Mouse (Mus musculus) liver, embryonic 16.5 days (tissue): ENCODE results near the gene Zmynd11. TPM values are rescaled to one million over a fixed set of nuclear protein-coding genes. Genes with fewer than 3 reads are reported as not detected.

ENCODE experiments used
- ATAC-seq: fragments of 200-750 bp; cut with Nextera tagmentation; 2 replicates; pipeline ENCODE4 v1.8.0; 2017; ENCODE audit warnings: low read depth, mild to moderate bottlenecking, moderate number of reproducible peaks, moderate library complexity
- H3K27ac ChIP-seq: fragments of 300-500 bp; sonication (generic); 2 replicates; pipeline ENCODE4 v1.5.1; 2014; ENCODE audit warnings: mild to moderate bottlenecking, low read length
- H3K27me3 ChIP-seq: fragments of 300-500 bp; sonication (generic); 2 replicates; pipeline ENCODE4 v1.6.1; 2014; ENCODE audit warnings: low read depth, low read length, mixed read lengths; ENCODE audit not compliant: control insufficient read depth, insufficient read depth
- H3K36me3 ChIP-seq: fragments of 300-500 bp; sonication (generic); 2 replicates; pipeline ENCODE4 v1.6.1; 2014; ENCODE audit warnings: mild to moderate bottlenecking; ENCODE audit not compliant: control insufficient read depth, insufficient read depth
- H3K4me1 ChIP-seq: fragments of 300-500 bp; sonication (generic); 2 replicates; pipeline ENCODE4 v1.6.1; 2014; ENCODE audit warnings: low read depth, low read length, mixed read lengths; ENCODE audit not compliant: control insufficient read depth
- H3K4me2 ChIP-seq: fragments of 300-500 bp; sonication (generic); 2 replicates; pipeline ENCODE4 v1.6.1; 2014; ENCODE audit warnings: low read depth, low read length, mixed read lengths
- H3K4me3 ChIP-seq: fragments of 300-500 bp; sonication (generic); 2 replicates; pipeline ENCODE4 v1.5.1; 2014; ENCODE audit warnings: low read depth, mild to moderate bottlenecking, low read length
- H3K9ac ChIP-seq: fragments of 300-500 bp; sonication (generic); 2 replicates; pipeline ENCODE4 v1.6.1; 2014; ENCODE audit warnings: low read depth, low read length
- H3K9me3 ChIP-seq: fragments of 300-500 bp; sonication (generic); replicated peaks from 2 replicates; pipeline ENCODE4 v1.6.1; 2016; ENCODE audit warnings: low read length; ENCODE audit not compliant: control insufficient read depth
- WGBS: fragments of 180-500 bp; shearing (Covaris S2); extraction: QIAGEN DNeasy Blood & Tissue Kit; methylation state at CpG from one replicate; pipeline ENCODE4 v1.1.7; 2014; ENCODE audit not compliant: insufficient replicate concordance; 5-methylcytosine and 5-hydroxymethylcytosine counted together
- polyA plus RNA-seq: library from polyadenylated mRNA; unstranded; fragments of >200 nt; fragmentation: Nextera tagmentation; extraction: Ambion mirVana; gene quantifications from 2 replicates; pipeline ENCODE4 v1.2.1, GENCODE M21; 2015

The Zmynd11 gene
- polyA plus RNA-seq, 1 experiment from 2014 or later: 22.0 TPM

DNA sequence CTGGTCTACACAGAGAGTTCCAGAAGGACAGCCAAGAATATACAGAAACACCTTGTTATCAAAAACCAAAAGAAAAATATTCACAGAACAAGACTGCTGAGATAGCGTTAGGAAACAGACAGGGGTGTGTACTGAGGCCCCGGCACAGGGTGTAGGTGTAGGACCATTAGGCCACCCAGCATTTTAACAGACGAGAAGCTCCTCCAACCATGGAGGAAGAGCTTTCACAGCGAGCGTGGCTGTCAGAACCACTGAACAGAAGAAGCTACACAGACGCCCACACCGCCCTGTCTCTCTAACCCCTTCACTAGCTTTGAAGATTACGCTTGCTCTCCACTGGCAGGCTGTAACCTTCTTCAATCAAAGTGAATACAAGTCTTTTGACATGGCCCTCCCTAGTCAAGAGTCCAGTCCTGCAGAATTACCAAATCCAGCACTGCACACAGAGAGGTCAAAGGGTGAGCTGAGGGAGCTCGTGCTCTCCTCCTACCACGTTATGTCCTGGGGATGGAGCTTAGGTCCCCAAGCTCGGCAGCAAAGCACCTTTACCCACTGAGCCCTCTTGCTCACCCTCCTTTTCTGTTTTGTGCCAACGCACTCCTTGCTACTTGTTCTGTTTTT is 62.4 kb downstream of the Zmynd11 start:
- WGBS: 56% methylated on average over 12 of the region's 12 CpGs
- Histone ChIP-seq H3K9ac (no peak overlapping the region), H3K4me2 (no peak overlapping the region), H3K27me3 (no peaks in the 10 kb centered on the region), H3K4me3 (no peak overlapping the region), H3K27ac (peak overlapping the region; percentile 2; the same call in 1 of the 2 replicates), H3K4me1 (no peaks in the 10 kb centered on the region; the same call in 1 of the 2 replicates), H3K36me3 (no peaks in the 10 kb centered on the region; the same call in 1 of the 2 replicates), H3K9me3 (no peaks in the 10 kb centered on the region)
- ATAC-seq: peak; percentile 94

DNA sequence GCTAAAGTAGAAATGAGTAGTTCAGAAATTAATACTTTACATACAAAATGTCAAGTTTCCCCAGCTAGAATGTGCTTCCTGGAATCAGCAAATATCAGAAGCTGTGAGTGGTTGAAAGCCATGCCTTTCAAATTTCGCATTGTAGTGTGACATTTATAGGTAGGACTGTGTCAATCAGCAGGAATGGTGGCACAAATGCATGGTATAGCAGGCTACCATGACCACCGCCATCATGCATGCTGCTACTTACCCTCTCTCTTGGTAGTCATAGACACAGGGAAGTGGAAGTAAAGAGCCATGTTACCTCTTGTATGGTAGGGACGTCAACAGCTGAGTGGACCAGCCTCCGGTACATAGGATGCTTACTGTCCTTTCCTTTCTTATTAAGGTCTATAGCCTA is 67.8 kb downstream of the Zmynd11 start:
- Histone ChIP-seq H3K27me3 (no peaks in the 10 kb centered on the region), H3K9ac (no peak overlapping the region), H3K4me2 (no peak overlapping the region), H3K9me3 (no peaks in the 10 kb centered on the region), H3K27ac (no peak overlapping the region), H3K4me1 (no peaks in the 10 kb centered on the region; the same call in 1 of the 2 replicates), H3K4me3 (no peak overlapping the region), H3K36me3 (peaks cover 10% of the 10 kb centered on the region)
- WGBS: 77% methylated on average over 4 of the region's 4 CpGs
- no peak for ATAC-seq

GRCm38 (mm10) chr13:9695809-9696208 is 69.3 kb downstream of the Zmynd11 start:
- no peak overlapping the region for H3K27ac ChIP-seq
- no peak overlapping the region for H3K4me3 ChIP-seq
- no peaks in the 10 kb centered on the region for H3K4me1 ChIP-seq
- no peaks in the 10 kb centered on the region for H3K9me3 ChIP-seq
- ATAC-seq: no peak
- H3K4me2 ChIP-seq: no peak overlapping the region
- no peak overlapping the region for H3K9ac ChIP-seq
- H3K36me3 ChIP-seq: peaks cover 13% of the 10 kb centered on the region
- H3K27me3 ChIP-seq: no peaks in the 10 kb centered on the region

DNA sequence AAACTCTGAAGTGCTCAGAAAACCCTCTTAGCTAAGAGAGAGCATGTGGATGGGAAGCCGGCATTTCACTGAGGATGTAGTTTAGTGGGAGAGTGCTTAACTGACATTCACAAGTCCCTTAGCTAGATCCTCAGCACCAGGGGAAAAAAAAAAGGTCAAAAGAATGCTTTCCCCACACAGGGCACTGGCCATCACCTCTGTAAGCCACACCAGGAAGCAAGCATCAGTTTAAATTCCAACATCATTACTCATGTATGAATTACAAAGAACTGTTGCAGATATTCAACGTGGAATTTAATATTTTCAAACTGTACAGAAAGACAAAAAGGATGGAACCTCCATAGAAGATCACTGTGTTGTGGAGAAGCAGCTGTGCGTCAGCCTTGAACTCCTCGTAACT is 69.7 kb downstream of the Zmynd11 start:
- Histone ChIP-seq H3K27me3 (no peaks in the 10 kb centered on the region), H3K27ac (no peak overlapping the region), H3K9ac (no peak overlapping the region), H3K4me3 (no peak overlapping the region), H3K9me3 (no peaks in the 10 kb centered on the region), H3K4me1 (no peaks in the 10 kb centered on the region), H3K36me3 (peaks cover 17% of the 10 kb centered on the region), H3K4me2 (no peak overlapping the region)
- no peak for ATAC-seq
- WGBS: 82% methylated on average over 4 of the region's 4 CpGs

DNA sequence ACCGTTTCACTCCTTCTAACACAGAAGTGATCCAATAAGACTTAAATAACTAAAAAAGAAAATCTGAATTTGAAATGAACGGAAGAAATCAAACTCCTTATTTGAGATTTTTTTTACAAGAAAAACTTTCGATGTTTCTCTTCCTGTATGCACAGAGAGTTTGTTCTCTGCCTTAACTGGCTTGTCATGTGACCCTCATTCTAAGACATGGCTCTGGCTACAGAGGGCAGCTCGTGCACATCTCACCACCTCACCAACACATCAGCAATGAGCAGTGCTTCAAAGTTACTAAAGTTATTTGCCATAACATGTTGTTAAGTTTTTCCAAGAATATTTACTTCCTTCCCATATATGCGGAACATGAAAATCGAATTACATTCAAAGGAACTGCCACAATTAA is 70.5 kb downstream of the Zmynd11 start:
- Histone ChIP-seq H3K9me3 (no peaks in the 10 kb centered on the region), H3K4me3 (no peak overlapping the region), H3K4me2 (no peak overlapping the region), H3K27me3 (no peaks in the 10 kb centered on the region), H3K9ac (no peak overlapping the region), H3K4me1 (no peaks in the 10 kb centered on the region), H3K27ac (no peak overlapping the region), H3K36me3 (peaks cover 22% of the 10 kb centered on the region)
- WGBS: 80% methylated on average over 6 of the region's 6 CpGs
- no peak for ATAC-seq

- peaks cover 22% of the 10 kb centered on the region for H3K36me3 ChIP-seq
Measured at GRCm38 (mm10) chr13:9692876-9693275, 72.3 kb downstream of the Zmynd11 start.

DNA sequence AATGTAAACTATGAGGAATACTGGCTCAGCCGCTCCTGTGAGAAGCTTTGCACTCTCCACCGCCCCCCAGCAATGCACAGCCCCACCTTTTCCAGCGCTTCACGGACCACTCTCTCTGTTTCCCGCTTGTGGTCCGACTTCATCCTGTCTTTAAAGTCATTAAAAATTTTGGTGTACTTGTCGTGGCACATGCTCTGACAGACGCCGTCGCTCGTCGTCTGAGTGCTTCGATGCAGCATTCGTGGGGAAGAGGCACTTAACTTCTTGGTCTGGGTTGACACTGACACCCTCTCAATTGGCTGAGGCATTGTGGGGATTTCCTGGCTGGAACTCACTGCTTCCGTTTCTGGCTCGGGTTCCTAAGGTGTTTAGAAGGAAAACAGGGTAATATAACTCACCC is 75.8 kb downstream of the Zmynd11 start:
- H3K27ac ChIP-seq: no peak overlapping the region
- no peaks in the 10 kb centered on the region for H3K27me3 ChIP-seq
- ATAC-seq: no peak
- H3K4me2 ChIP-seq: no peak overlapping the region
- H3K4me1 ChIP-seq: no peaks in the 10 kb centered on the region
- 82% methylated on average over 16 of the region's 16 CpGs for WGBS
- H3K9me3 ChIP-seq: no peaks in the 10 kb centered on the region
- H3K4me3 ChIP-seq: no peak overlapping the region
- H3K36me3 ChIP-seq: peaks cover 21% of the 10 kb centered on the region
- no peak overlapping the region for H3K9ac ChIP-seq

More at GRCm38 (mm10) chr13:9692876-9693275, 72.3 kb downstream of the Zmynd11 start:
- no peaks in the 10 kb centered on the region for H3K9me3 ChIP-seq
- no peak overlapping the region for H3K4me3 ChIP-seq
- no peak for ATAC-seq
- no peak overlapping the region for H3K27ac ChIP-seq
- 76% methylated on average over 3 of the region's 3 CpGs for WGBS
- H3K4me1 ChIP-seq: no peaks in the 10 kb centered on the region
- H3K9ac ChIP-seq: no peak overlapping the region
- H3K27me3 ChIP-seq: no peaks in the 10 kb centered on the region
- H3K4me2 ChIP-seq: no peak overlapping the region

- H3K36me3 ChIP-seq: peaks cover 18% of the 10 kb centered on the region
- H3K4me3 ChIP-seq: no peak overlapping the region
- ATAC-seq: no peak
- no peak overlapping the region for H3K4me2 ChIP-seq
- H3K27me3 ChIP-seq: no peaks in the 10 kb centered on the region
- WGBS: 85% methylated on average over 11 of the region's 11 CpGs
- no peak overlapping the region for H3K27ac ChIP-seq
- H3K9ac ChIP-seq: no peak overlapping the region
- no peaks in the 10 kb centered on the region for H3K4me1 ChIP-seq
- no peaks in the 10 kb centered on the region for H3K9me3 ChIP-seq
Measured at GRCm38 (mm10) chr13:9686765-9687164, 78.4 kb downstream of the Zmynd11 start.

GRCm38 (mm10) chr13:9686261-9686660 is 78.9 kb downstream of the Zmynd11 start:
- H3K27ac ChIP-seq: no peak overlapping the region
- H3K27me3 ChIP-seq: no peaks in the 10 kb centered on the region
- H3K9ac ChIP-seq: no peak overlapping the region
- H3K4me2 ChIP-seq: no peak overlapping the region
- no peak overlapping the region for H3K4me3 ChIP-seq
- peaks cover 18% of the 10 kb centered on the region for H3K36me3 ChIP-seq
- H3K9me3 ChIP-seq: no peaks in the 10 kb centered on the region
- no peaks in the 10 kb centered on the region for H3K4me1 ChIP-seq
- no peak for ATAC-seq
- WGBS: 87% methylated on average over 7 of the region's 7 CpGs
